Mouse (Mus musculus) brain, embryonic 14.5 days (tissue): ENCODE measurements at regions not wholly inside any gene's neighbourhood (a gene's known extent, or its start where the extent isn't known, plus 50 kb on each side); places are given as distances from the start of the nearest gene placed in this dataset.

Experiments used
- CTCF ChIP-seq: fragments of 200-500 bp; IDR thresholded peaks from 2 replicates; pipeline ENCODE4 v1.5.1; 2012; ENCODE audit warnings: inconsistent platforms, mild to moderate bottlenecking, moderate library complexity, borderline replicate concordance; ENCODE audit not compliant: insufficient read depth, insufficient read length; ENCODE audit errors: extremely low read depth
- POLR2A ChIP-seq: fragments of 200-500 bp; IDR thresholded peaks from 2 replicates; pipeline ENCODE4 v1.6.1; 2012; ENCODE audit warnings: mild to moderate bottlenecking, inconsistent platforms, borderline replicate concordance; ENCODE audit not compliant: poor library complexity, insufficient read depth, insufficient read length, severe bottlenecking; ENCODE audit errors: extremely low read depth

DNA sequence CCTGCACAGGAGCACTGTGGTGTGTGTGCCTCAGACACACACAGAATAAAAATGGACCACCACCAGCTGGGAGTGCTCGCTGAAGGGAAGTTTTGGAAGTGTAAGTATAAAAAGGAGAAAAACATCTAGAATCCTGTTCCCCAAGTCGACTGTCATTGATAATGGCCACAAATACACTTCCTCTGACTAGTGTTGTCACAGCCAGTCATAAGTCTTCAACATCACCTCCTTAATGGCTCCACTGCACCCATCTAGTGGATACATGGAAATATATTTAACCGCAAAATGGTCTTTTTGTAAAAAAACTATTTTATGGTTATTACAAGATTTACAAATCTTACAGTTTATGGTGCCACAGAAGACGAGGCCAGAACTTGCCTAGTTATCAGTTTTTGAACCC is 73.7 kb upstream of the Slc34a2 start:
- TF ChIP-seq CTCF, result no peak
- no peak for TF ChIP-seq POLR2A
